Mouse (Mus musculus) adrenal gland, postnatal 4 days (tissue): ENCODE measurements around the gene Pde4dip. TPM values are rescaled to one million over a fixed set of nuclear protein-coding genes. Genes with fewer than 3 reads are reported as not detected.

Experiments
- DNase-seq, 2 experiments: peaks; one replicate each; pipeline ENCODE4 v3.0.0; 2021 to 2022; ENCODE audit warnings: low spot score in 2 of 2, mixed read lengths in 2 of 2
- total RNA-seq, 2 experiments: library from RNA; stranded (reverse); gene quantifications; 2 replicates each; pipeline ENCODE4 v1.2.3; 2021

The Pde4dip gene
- total RNA-seq, 2 experiments from 2014 or later, result 43.0 to 64.5 TPM

GRCm38 (mm10) chr3:97693806-97694205, 194.7 kb downstream of the Pde4dip start:
- DNase-seq, result no peak

- no peak for DNase-seq
These were observed 197.0 kb downstream of the Pde4dip start for GRCm38 (mm10) chr3:97691443-97692017.

GRCm38 (mm10) chr3:97690590-97690989, 197.9 kb downstream of the Pde4dip start:
- DNase-seq, result no peak

DNA sequence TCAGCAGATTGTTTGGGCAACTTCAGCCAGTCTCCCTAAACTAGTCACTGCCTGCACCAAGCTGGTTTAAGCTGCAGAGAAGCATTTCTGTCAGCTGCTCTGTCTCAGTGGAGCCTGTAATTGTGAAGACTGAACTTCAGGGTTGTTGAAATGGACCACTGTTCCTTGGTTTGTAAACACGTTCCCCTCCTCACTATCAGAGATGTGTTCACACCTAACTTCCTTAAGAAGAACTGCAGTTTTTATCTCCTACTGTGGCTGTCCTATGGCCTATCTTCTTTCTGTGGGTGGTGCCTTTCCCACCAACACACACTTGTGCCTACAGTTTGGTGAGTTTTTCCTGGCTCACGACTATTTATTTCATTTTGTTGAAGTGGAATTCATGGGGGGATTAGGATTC, 199.2 kb downstream of the Pde4dip start:
- no peak for DNase-seq

DNA sequence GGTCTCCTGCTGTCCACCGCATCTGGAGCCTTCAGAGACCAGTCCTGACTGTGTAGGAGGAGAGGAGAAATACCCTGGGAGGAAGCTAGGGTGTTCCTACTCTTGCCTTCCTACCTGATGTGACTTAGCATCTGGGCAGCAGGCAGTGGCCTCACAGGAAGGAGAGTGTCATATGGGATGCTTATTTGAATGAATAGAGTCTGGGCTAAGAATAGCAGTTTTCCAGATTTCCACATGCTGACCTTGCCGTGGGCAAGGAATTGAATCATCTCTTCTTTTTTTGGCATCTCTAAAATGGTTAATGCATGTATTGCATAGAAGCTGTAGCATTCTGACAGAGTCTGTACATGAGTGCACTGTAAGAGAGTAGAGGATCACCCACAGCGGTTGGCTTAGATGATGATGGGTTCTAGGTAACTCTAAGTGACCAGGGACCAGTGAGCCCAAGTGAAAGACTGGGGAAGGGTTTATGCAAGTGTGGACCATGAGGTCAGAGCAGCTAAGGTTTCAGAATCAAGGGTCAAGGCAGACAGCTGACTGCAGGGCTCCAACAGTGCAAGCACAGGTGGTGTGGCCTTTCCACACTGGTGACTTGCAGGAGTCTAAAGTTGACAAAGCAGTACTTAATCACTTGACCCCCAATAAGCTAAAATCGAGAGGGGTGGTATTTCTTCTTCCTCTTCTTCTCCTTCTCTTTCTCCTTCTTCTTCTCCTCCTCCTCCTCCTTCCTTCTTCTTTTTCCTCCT, 202.0 kb downstream of the Pde4dip start:
- DNase-seq, result no peak

GRCm38 (mm10) chr3:97683560-97684195, 204.8 kb downstream of the Pde4dip start:
- no peak for DNase-seq

- DNase-seq, result no peak
These were observed 205.9 kb downstream of the Pde4dip start for GRCm38 (mm10) chr3:97682576-97682975.

- no peak for DNase-seq
These were observed 206.4 kb downstream of the Pde4dip start for GRCm38 (mm10) chr3:97682159-97682502.

- peak in 1 of 2 experiments; percentile 54 for DNase-seq
These were observed 207.0 kb downstream of the Pde4dip start for GRCm38 (mm10) chr3:97681321-97682158.

DNA sequence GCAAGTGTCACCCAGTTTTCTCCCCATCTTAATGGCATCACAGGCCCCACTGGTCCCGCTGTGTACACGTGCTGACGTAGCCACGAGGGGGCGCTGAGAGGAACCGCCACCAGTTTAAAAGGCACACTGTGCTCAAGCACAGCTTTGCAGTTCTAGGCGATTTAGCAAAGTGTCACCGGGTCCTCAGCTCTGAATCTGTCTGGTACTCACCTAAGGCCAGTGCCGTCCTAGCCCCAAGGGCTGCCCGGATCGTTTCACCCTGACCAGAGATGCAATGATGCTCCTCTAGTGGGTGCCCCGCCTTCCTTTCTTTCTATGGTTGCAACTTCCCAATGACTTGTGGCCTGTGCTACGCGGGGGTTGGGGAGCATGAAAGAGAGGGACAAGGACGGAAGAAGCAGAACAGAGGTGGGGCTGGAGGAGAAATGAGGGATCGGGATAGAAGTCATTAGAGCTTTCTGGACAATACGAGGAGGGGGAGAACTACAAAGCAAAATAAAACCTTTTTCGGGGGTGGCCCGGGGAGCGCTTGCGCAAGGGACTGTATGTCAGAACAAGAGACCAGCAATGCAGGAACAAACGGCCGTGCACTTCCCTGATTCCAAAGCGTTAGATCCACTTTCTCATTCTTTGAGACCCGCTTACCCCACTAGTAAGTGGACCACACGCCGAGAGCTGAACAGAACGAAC, 207.7 kb downstream of the Pde4dip start:
- DNase-seq, result peak; percentile 54 to 57

- no peak for DNase-seq
These were observed 210.1 kb downstream of the Pde4dip start for GRCm38 (mm10) chr3:97678416-97678815.

- DNase-seq, result no peak
These were observed 212.4 kb downstream of the Pde4dip start for GRCm38 (mm10) chr3:97676126-97676525.

DNA sequence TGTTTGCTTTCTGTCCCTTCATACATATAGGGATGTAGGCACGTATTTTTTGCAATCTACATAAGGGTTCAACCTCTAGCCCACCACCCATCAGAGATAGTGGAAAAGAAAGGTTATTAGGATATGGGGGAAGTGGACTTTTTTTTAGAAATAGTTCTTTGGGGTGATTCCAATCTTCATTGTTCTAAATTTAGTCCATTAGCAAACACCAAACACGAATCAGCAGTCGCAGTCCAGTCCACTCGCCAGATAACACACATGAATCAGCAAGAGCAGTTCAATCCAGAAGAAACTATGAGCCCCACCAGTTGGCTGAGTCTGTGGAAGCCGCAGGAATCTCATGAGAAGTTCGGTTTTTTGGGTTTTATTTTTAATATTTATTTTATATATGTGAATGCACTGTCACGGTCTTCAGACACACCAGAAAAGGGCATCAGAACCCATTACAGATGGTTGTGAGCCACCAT, 213.8 kb downstream of the Pde4dip start, which contains the start of gene Gm17651:
TSS of gene Gm17651 (minus strand) at position 51 of the 467 bp plus-strand sequence.
- DNase-seq, result no peak

DNA sequence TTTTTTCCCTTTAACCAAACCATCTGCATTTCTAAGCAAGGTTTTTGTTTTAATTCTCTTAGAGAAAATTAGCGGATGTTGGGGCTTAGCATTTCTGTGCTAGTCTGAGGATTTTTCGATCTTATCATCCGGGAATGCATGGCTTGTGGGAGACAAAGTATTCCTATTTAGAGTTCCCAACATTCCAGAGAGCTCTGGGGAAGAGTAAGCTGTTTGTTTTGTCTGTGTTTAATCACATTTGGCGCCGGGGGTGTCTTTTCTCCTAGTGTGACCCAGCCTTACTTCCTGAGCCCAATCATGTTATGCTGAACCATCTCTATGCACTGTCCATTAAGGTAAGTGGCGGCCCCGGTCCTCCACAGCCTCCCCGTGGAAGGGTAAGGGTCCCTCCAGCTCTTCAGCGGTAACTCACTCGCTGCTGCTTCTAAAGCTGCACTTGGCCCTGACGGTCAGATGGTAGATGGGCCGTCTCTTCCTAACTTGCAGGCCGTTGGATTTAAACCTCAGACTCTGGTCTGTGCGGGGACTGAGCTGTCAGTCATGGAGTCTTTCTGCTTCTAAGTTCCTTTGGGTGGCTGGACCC, 221.3 kb downstream of the Pde4dip start:
- DNase-seq, result no peak

- DNase-seq, result no peak
These were observed 222.4 kb downstream of the Pde4dip start for GRCm38 (mm10) chr3:97666154-97666553.

- no peak for DNase-seq
These were observed 223.0 kb downstream of the Pde4dip start for GRCm38 (mm10) chr3:97665525-97665924.

- DNase-seq, result no peak
These were observed 227.3 kb downstream of the Pde4dip start for GRCm38 (mm10) chr3:97661206-97661605.

DNA sequence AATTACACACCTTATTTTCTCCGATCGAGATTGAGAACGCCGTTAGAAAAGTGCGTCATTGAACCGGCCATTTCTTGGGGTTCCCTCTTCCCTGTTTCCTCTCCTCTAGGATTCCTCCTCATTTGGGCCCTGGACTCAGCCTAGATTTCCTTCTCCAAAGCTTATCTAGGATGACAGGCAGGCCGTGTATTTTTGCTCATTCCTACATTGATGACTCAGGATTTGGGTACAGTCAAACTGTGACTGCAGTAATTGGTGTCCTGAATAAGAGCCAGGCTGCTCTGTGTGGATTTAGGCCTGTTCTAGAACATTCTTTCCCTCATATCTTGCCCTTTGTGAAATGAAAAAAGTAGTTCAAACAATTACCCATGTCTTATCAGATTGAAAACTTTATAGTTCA, 228.8 kb downstream of the Pde4dip start:
- no peak for DNase-seq

DNA sequence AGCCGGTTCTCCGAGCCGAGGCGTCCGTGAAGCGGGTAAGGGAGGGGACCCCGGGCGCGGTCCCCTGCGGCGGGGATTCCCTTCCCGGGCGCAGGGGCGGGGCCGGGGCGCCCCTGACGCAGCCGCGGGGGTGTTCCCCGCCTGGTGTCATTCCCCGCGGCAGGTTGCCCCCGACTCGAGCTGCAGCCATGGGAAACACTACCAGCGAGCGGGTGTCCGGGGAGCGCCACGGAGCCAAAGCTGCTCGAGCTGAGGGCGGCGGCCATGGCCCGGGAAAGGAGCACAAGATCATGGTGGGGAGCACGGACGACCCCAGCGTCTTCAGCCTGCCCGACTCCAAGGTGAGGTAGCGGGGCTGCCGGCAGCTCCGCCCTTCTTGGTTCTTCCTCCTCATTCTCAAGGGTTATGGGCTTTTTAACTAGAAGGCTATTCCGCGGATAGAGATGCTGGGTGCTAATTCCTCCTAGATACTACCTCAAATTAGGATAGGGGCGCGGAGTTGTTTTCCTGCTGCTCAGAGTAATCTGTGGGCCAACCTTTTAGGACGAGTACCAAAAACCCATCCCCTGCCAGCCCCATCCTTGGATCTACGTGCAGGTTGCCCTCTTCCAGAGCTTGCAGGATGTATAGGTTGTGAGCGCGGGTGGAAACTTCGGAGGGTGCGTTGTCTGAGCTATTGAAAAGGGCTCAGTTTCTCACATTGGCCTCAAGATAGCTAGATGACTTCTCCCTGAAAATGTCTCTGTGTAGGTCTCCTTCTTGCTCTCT, 229.9 kb downstream of the Pde4dip start:
- DNase-seq, result no peak
